Mouse (Mus musculus) neural tube, embryonic 12.5 days (tissue): Measurements from ENCODE around the gene Arl4a. TPM values are rescaled to one million over a fixed set of nuclear protein-coding genes. Genes with fewer than 3 reads are reported as not detected.
A peak's percentile ranks its signal among the peaks of the same experiment; 100 is the strongest.

Experiments used
- ATAC-seq: fragments of 200-750 bp; cut with Nextera tagmentation; 2 replicates; pipeline ENCODE4 v1.8.0; 2017; ENCODE audit warnings: low read depth, mild to moderate bottlenecking, moderate TSS enrichment, moderate library complexity; ENCODE audit not compliant: low FRiP score
- H3K27ac ChIP-seq: fragments of 300-500 bp; sonication (generic); 2 replicates; pipeline ENCODE4 v1.5.1; 2016
- H3K27me3 ChIP-seq: fragments of 300-500 bp; sonication (generic); replicated peaks from 2 replicates; pipeline ENCODE4 v1.6.1; 2016; ENCODE audit warnings: mild to moderate bottlenecking
- H3K36me3 ChIP-seq: fragments of 300-500 bp; sonication (generic); 2 replicates; pipeline ENCODE4 v1.6.1; 2016; ENCODE audit warnings: mild to moderate bottlenecking
- H3K4me1 ChIP-seq: fragments of 300-500 bp; sonication (generic); 2 replicates; pipeline ENCODE4 v1.6.1; 2016
- H3K4me2 ChIP-seq: fragments of 300-500 bp; sonication (generic); replicated peaks from 2 replicates; pipeline ENCODE4 v1.6.1; 2016; ENCODE audit warnings: mild to moderate bottlenecking
- H3K4me3 ChIP-seq: fragments of 300-500 bp; sonication (generic); 2 replicates; pipeline ENCODE4 v1.5.1; 2016
- H3K9ac ChIP-seq: fragments of 300-500 bp; sonication (generic); 2 replicates; pipeline ENCODE4 v1.6.1; 2016; ENCODE audit warnings: mild to moderate bottlenecking
- H3K9me3 ChIP-seq: fragments of 300-500 bp; sonication (generic); 2 replicates; pipeline ENCODE4 v1.6.1; 2016; ENCODE audit warnings: mild to moderate bottlenecking
- WGBS: fragments of 180-500 bp; shearing (Covaris S2); methylation state at CpG from one replicate; pipeline ENCODE4 v1.1.7; 2016; 5-methylcytosine and 5-hydroxymethylcytosine counted together
- polyA plus RNA-seq: library from polyadenylated mRNA; unstranded; fragments of >200 nt; fragmentation: Nextera tagmentation; extraction: Ambion mirVana; gene quantifications from 2 replicates; pipeline ENCODE4 v1.2.1, GENCODE M21; 2016

Arl4a gene
- 113 and 126 TPM in 2 replicates for polyA plus RNA-seq

- no peaks in the 10 kb centered on the region for H3K9me3 ChIP-seq
- peak within 1 kb of the TSS; percentile 75 for H3K4me2 ChIP-seq
- peak within 1 kb of the TSS; percentile 90 for H3K4me3 ChIP-seq
- H3K27me3 ChIP-seq, result no peaks in the 10 kb centered on the region
- H3K9ac ChIP-seq, result peak within 1 kb of the TSS; percentile 85
- peak; percentile 93 for ATAC-seq
- H3K4me1 ChIP-seq, result peaks cover 3% of the 10 kb centered on the region; the same call in 1 of the 2 replicates
- under 1% methylated on average over 66 of the region's 68 CpGs for WGBS
- peak within 1 kb of the TSS; percentile 76 for H3K27ac ChIP-seq
- no peaks in the 10 kb centered on the region for H3K36me3 ChIP-seq
These were observed at the start of gene Arl4a for GRCm38 (mm10) chr12:40037876-40038463. Arl4a (minus strand) TSS chr12:40038025.

DNA sequence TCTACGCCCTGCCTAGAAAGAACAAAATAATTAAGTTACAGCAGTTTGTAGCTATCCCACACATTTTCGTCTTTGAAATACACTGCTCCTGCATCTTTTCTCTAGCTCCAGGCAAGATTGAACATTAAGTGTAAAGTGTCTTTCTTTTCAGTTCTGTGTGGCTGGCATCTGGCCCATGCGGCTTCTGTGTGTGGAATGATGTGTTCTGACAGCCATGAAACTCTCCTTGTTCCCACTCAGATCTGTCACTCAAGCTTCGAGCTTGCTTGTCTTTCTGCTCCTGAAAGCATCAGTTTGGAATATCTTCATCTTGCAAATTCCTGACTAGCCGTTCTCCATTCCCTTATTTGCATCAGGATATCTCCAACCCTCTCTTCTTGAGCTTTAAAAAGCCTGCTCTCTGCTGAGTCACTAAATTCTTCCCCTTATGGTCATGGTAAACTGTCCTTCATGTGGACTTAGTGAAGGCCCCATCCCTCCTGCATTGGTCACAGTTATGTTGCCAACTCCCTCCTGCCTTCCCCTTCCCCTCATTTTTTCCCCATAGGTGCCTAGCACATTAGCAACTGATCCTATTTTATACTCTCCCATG is 48.0 kb upstream of the Arl4a start:
- WGBS, result 79% methylated on average over 5 of the region's 5 CpGs
- ATAC-seq, result no peak
- no peaks in the 10 kb centered on the region for H3K9me3 ChIP-seq
- H3K4me2 ChIP-seq, result no peak overlapping the region
- no peak overlapping the region for H3K9ac ChIP-seq
- H3K4me1 ChIP-seq, result no peaks in the 10 kb centered on the region
- H3K27me3 ChIP-seq, result no peaks in the 10 kb centered on the region
- no peak overlapping the region for H3K27ac ChIP-seq
- no peaks in the 10 kb centered on the region for H3K36me3 ChIP-seq
- no peak overlapping the region for H3K4me3 ChIP-seq

DNA sequence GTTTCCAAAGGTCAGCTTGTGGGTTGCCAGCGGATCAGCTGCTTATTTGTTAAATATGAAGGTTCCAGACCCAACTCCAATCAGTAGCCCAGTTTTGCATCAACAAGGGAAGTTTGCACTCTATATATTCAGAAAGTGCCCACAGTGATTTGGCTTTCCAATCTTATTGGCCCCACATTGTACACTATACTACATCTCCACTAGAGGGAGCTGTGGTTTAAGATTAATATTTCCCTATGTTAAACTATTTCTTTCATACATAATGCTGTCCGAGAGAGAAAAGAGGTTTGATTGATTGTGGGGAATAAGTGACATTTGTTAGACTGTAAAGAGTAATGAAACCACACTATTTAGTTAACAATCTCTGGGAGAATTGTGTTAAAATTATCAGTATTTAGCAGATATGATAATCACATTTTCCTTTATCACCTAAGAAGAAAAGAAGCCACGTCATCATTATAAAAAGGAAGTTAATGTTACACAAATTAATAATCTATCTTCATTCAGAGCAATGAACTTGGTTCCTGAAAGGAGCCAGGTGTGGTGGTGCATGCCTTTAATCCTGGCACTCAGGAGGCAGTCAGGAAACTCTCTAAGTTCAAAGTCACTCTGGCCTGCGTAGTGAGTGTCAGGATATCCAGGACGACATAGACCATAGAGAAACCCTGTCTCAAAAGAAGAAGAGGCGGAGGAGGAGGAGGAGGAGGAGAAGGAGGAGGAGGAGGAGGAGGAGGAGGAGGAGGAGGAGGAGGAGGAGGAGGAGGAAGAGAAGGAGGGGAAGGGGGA is 44.8 kb upstream of the Arl4a start:
- Histone ChIP-seq H3K9me3 (no peaks in the 10 kb centered on the region), H3K9ac (no peak overlapping the region), H3K4me2 (no peak overlapping the region), H3K36me3 (no peaks in the 10 kb centered on the region), H3K4me3 (no peak overlapping the region), H3K27ac (no peak overlapping the region), H3K27me3 (no peaks in the 10 kb centered on the region), H3K4me1 (no peaks in the 10 kb centered on the region)
- WGBS, result 49% methylated on average over 5 of the region's 6 CpGs
- ATAC-seq, result 0 out of 2 replicates have a peak, but pooled peaks have one; percentile 41

DNA sequence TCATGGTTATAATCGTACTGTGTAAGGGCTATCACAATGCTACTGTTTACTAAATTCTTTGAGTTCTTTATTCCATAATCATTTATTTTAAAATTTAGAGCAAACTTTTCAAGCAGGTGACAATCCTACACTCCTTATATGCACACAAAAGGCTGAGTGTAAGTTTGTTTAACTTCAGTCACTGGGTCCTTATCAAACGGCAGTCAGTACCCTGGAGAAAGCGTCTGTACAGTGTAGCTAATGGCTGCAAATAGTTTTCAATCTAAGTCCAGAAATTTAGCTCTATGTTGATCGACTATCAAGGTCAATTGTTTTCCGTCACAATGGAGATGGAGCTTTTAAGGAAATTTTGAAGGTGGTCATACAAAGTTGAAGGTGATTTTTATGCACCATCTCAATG is 44.2 kb upstream of the Arl4a start:
- no peaks in the 10 kb centered on the region for H3K36me3 ChIP-seq
- 81% methylated on average over 5 of the region's 5 CpGs for WGBS
- H3K4me3 ChIP-seq, result no peak overlapping the region
- no peak overlapping the region for H3K9ac ChIP-seq
- no peaks in the 10 kb centered on the region for H3K9me3 ChIP-seq
- no peak overlapping the region for H3K4me2 ChIP-seq
- no peak overlapping the region for H3K27ac ChIP-seq
- ATAC-seq, result no peak
- H3K4me1 ChIP-seq, result no peaks in the 10 kb centered on the region
- H3K27me3 ChIP-seq, result no peaks in the 10 kb centered on the region

DNA sequence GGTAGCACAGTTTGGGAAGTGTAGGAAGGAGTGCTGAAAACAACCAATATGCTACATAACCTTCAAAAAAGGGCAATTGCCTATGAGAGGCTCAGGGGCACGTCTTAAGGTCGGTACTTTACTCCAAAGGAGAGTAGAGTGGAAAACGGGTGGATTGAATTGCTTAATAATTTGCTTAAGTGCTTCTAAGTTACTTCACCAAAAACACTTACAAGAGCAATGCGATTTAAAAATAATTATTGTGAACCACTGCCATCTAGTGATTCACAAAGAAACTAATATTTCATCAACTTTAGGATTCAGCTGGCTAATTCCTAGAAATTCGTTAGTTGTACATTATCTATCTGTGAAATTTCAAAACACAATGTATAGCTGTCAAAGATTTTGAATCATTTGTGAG is 35.8 kb upstream of the Arl4a start:
- Histone ChIP-seq H3K36me3 (no peaks in the 10 kb centered on the region), H3K4me2 (no peak overlapping the region), H3K4me3 (no peak overlapping the region), H3K9ac (no peak overlapping the region), H3K27me3 (no peaks in the 10 kb centered on the region), H3K27ac (no peak overlapping the region), H3K4me1 (no peaks in the 10 kb centered on the region), H3K9me3 (no peaks in the 10 kb centered on the region)
- WGBS, result 78% methylated on average over 5 of the region's 5 CpGs
- ATAC-seq, result no peak

DNA sequence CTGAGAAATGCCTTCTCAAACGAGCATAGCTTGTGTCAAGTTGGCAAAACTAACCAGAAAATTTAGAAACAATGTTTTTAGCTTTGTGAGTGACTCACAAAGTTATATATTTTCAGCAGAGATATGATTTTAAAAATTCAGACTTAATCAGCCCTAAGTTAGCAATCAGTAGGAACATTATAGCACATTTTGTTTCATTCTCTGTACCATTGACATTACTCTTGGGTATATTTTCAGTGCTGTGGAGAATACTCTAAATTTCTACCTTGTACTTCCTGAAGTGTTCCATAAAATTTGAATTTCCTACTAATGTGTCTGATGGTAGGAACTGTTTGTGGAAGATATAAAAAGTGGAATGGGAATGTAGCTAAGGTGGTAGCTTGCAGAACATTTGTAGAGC is 9.2 kb upstream of the Arl4a start:
- H3K27me3 ChIP-seq, result no peaks in the 10 kb centered on the region
- H3K9ac ChIP-seq, result no peak overlapping the region
- no peaks in the 10 kb centered on the region for H3K36me3 ChIP-seq
- H3K9me3 ChIP-seq, result no peaks in the 10 kb centered on the region
- no peak overlapping the region for H3K4me3 ChIP-seq
- H3K4me1 ChIP-seq, result no peaks in the 10 kb centered on the region
- 65% methylated on average over 1 of the region's 1 CpGs for WGBS
- ATAC-seq, result no peak
- H3K27ac ChIP-seq, result no peak overlapping the region
- no peak overlapping the region for H3K4me2 ChIP-seq

- Histone ChIP-seq H3K9ac (no peak overlapping the region), H3K36me3 (no peaks in the 10 kb centered on the region), H3K4me1 (no peaks in the 10 kb centered on the region), H3K9me3 (no peaks in the 10 kb centered on the region), H3K4me3 (no peak overlapping the region), H3K27ac (no peak overlapping the region), H3K4me2 (no peak overlapping the region), H3K27me3 (no peaks in the 10 kb centered on the region)
- WGBS, result 88% methylated on average over 8 of the region's 8 CpGs
- ATAC-seq, result no peak
These were observed 6.2 kb upstream of the Arl4a start for GRCm38 (mm10) chr12:40043816-40044585.

DNA sequence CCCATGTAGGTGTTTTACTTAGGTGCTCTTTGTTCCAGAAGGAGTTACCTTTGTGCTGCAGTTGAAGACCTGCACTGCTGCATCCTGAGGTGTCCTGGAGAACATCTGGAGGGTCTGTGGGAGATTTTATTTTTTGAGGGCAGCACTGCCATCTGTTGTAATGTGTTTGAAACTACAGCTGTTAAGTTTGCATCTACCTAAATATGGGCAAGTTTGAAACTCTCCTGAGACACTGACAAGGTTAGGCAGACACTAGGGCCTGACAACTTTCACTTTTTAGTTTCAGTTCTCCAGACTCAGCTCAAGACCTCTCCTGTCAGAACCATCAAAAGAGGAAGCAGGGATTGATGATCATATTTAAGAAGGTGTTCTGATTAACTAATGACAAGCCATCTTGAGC is 2.2 kb upstream of the Arl4a start:
- no peak overlapping the region for H3K27ac ChIP-seq
- no peak for ATAC-seq
- no peaks in the 10 kb centered on the region for H3K27me3 ChIP-seq
- H3K4me2 ChIP-seq, result no peak overlapping the region
- H3K4me3 ChIP-seq, result no peak overlapping the region
- no peaks in the 10 kb centered on the region for H3K36me3 ChIP-seq
- no peaks in the 10 kb centered on the region for H3K9me3 ChIP-seq
- H3K9ac ChIP-seq, result no peak overlapping the region
- H3K4me1 ChIP-seq, result peaks cover 3% of the 10 kb centered on the region; the same call in 1 of the 2 replicates

DNA sequence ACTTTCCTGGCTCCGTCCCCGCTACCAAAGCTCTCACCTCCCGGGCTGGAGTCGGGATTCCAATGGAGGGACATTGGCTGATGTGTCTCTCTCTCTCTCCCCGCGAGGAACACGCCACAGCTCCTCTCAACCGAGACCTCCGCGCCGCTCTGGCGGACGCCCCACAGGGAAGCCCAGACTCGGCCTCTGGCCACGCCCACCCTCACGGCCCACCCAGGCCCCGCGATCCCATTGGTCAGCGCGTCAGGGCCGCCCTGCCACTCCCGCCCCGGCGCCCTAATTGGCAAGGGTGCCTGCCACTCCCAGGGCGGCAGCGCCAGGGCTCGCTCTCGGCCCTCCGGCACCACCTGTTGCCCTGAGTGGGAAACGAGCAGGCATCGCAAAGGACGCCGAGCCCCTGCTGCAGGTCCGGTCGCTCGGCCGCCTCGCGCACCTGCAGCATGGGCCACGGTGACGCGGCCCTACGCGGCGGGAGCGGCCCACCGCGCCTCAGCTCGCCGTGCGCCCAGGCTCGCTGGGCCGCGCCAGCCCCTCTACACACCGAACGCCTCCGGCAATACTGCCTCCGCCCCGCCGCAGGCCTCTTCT is 505 bp downstream of the Arl4a start:
- H3K9me3 ChIP-seq, result no peaks in the 10 kb centered on the region
- ATAC-seq, result peak; percentile 97
- H3K36me3 ChIP-seq, result no peaks in the 10 kb centered on the region
- H3K4me1 ChIP-seq, result peaks cover 3% of the 10 kb centered on the region; the same call in 1 of the 2 replicates
- WGBS, result under 1% methylated on average over 60 of the region's 60 CpGs
- H3K4me3 ChIP-seq, result peak overlapping the region; percentile 90
- peak overlapping the region; percentile 85 for H3K9ac ChIP-seq
- H3K27ac ChIP-seq, result peak overlapping the region; percentile 76
- H3K27me3 ChIP-seq, result no peaks in the 10 kb centered on the region
- H3K4me2 ChIP-seq, result peak overlapping the region; percentile 75

- ATAC-seq, result no peak
- H3K4me1 ChIP-seq, result peaks cover 3% of the 10 kb centered on the region; the same call in 1 of the 2 replicates
- peak overlapping the region; percentile 85 for H3K9ac ChIP-seq
- H3K27ac ChIP-seq, result peak overlapping the region; percentile 53; the same call in 1 of the 2 replicates
- no peaks in the 10 kb centered on the region for H3K9me3 ChIP-seq
- 4% methylated on average over 11 of the region's 11 CpGs for WGBS
- no peaks in the 10 kb centered on the region for H3K36me3 ChIP-seq
- no peaks in the 10 kb centered on the region for H3K27me3 ChIP-seq
- H3K4me2 ChIP-seq, result peak overlapping the region; percentile 75
- peak overlapping the region; percentile 90 for H3K4me3 ChIP-seq
These were observed 1.2 kb downstream of the Arl4a start for GRCm38 (mm10) chr12:40036666-40037065.

GRCm38 (mm10) chr12:40035506-40035905 is 2.3 kb downstream of the Arl4a start:
- no peak for ATAC-seq
- Histone ChIP-seq H3K27me3 (no peaks in the 10 kb centered on the region), H3K4me1 (peaks cover 3% of the 10 kb centered on the region; the same call in 1 of the 2 replicates), H3K9me3 (peaks cover 4% of the 10 kb centered on the region), H3K27ac (no peak overlapping the region), H3K4me3 (peak overlapping the region; percentile 90), H3K4me2 (peak overlapping the region; percentile 75), H3K9ac (peak overlapping the region; percentile 0; the same call in 1 of the 2 replicates), H3K36me3 (no peaks in the 10 kb centered on the region)
- WGBS, result 68% methylated on average over 4 of the region's 4 CpGs
